Mouse (Mus musculus) embryonic facial prominence, embryonic 13.5 days (tissue): ENCODE data around the gene Eif5a. TPM values are rescaled to one million over a fixed set of nuclear protein-coding genes. Genes with fewer than 3 reads are reported as not detected.

Source experiments
- ATAC-seq: fragments of 200-750 bp; cut with Nextera tagmentation; 2 replicates; pipeline ENCODE4 v1.8.0; 2017; ENCODE audit warnings: low read depth; ENCODE audit not compliant: insufficient number of reproducible peaks, insufficient read depth, low FRiP score, low TSS enrichment
- H3K27ac ChIP-seq: fragments of 300-500 bp; sonication (generic); 2 replicates; pipeline ENCODE4 v1.5.1; 2015; ENCODE audit warnings: moderate library complexity, mild to moderate bottlenecking, inconsistent platforms
- H3K27me3 ChIP-seq: fragments of 300-500 bp; sonication (generic); 2 replicates; pipeline ENCODE4 v1.6.1; 2015; ENCODE audit warnings: mild to moderate bottlenecking, inconsistent platforms
- H3K36me3 ChIP-seq: fragments of 300-500 bp; sonication (generic); 2 replicates; pipeline ENCODE4 v1.6.1; 2015; ENCODE audit warnings: mild to moderate bottlenecking, inconsistent platforms
- H3K4me1 ChIP-seq: fragments of 300-500 bp; sonication (generic); 2 replicates; pipeline ENCODE4 v1.6.1; 2015; ENCODE audit warnings: inconsistent platforms
- H3K4me2 ChIP-seq: fragments of 300-500 bp; sonication (generic); 2 replicates; pipeline ENCODE4 v1.6.1; 2015; ENCODE audit warnings: moderate library complexity, mild to moderate bottlenecking, inconsistent platforms
- H3K4me3 ChIP-seq: fragments of 300-500 bp; sonication (generic); 2 replicates; pipeline ENCODE4 v1.5.1; 2015; ENCODE audit warnings: mild to moderate bottlenecking, inconsistent platforms
- H3K9ac ChIP-seq: fragments of 300-500 bp; sonication (generic); 2 replicates; pipeline ENCODE4 v1.6.1; 2015; ENCODE audit warnings: mild to moderate bottlenecking, inconsistent platforms
- H3K9me3 ChIP-seq: fragments of 300-500 bp; sonication (generic); 2 replicates; pipeline ENCODE4 v1.6.1; 2016; ENCODE audit warnings: inconsistent platforms
- WGBS: fragments of 180-500 bp; shearing (Covaris S2); methylation state at CpG from one replicate; pipeline ENCODE4 v1.1.7; 2015; ENCODE audit warnings: mixed read lengths; 5-methylcytosine and 5-hydroxymethylcytosine counted together
- polyA plus RNA-seq: library from polyadenylated mRNA; unstranded; fragments of >200 nt; fragmentation: Nextera tagmentation; extraction: Ambion mirVana; gene quantifications from 2 replicates; pipeline ENCODE4 v1.2.1, GENCODE M21; 2015

Gene Eif5a
- polyA plus RNA-seq, 1 experiment from 2014 or later: 1,689 TPM

DNA sequence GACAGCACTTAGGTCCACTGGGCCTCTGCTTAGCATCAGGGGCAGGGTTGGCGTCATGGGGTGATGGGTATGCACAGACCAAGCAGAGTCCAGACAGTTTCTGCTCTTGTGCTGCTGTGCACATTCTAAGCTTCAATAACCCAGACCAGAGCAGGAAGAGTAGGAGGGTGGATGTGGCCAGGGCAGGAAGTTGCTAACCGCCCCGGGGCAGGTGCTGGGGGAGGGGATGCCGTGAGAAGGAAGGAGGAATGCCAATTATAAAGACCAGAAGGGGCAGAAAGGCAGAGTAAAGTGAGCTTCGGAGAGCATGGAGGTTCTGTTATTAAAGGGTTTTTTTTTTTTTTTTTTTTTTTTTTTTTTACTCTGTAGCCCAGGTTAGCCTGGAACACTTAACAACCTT is 27.1 kb downstream of the Eif5a start:
- Histone ChIP-seq H3K27me3 (no peaks in the 10 kb centered on the region), H3K27ac (no peak overlapping the region), H3K9me3 (no peaks in the 10 kb centered on the region), H3K4me1 (peaks cover 12% of the 10 kb centered on the region), H3K4me3 (no peak overlapping the region), H3K36me3 (no peaks in the 10 kb centered on the region), H3K4me2 (no peak overlapping the region), H3K9ac (no peak overlapping the region)
- no peak for ATAC-seq
- WGBS: 62% methylated on average over 5 of the region's 5 CpGs

DNA sequence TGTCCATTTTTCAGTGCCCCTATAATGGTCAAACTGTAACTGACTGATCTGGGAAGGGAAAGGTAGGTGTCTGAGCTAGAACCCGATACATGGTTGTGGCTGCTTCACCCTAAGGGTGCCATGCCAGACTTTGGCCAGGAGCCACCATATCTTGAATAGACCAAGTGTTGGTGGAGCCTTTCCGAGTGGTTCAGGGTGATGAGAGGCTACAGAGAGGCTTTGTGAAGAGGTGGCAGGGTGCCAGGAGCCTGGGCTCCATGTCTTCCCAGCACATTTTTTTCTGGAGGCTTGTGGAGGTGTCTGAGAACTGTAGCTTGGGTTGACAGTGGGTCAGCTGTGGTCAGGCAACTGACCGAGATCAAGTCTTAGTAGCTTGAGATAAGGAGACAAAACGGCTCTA is 30.3 kb downstream of the Eif5a start:
- no peaks in the 10 kb centered on the region for H3K36me3 ChIP-seq
- no peaks in the 10 kb centered on the region for H3K27me3 ChIP-seq
- no peaks in the 10 kb centered on the region; the same call in 1 of the 2 replicates for H3K4me1 ChIP-seq
- no peaks in the 10 kb centered on the region for H3K9me3 ChIP-seq
- WGBS: 81% methylated on average over 4 of the region's 4 CpGs
- no peak for ATAC-seq
- no peak overlapping the region for H3K27ac ChIP-seq
- H3K9ac ChIP-seq: no peak overlapping the region
- H3K4me3 ChIP-seq: no peak overlapping the region
- H3K4me2 ChIP-seq: no peak overlapping the region

DNA sequence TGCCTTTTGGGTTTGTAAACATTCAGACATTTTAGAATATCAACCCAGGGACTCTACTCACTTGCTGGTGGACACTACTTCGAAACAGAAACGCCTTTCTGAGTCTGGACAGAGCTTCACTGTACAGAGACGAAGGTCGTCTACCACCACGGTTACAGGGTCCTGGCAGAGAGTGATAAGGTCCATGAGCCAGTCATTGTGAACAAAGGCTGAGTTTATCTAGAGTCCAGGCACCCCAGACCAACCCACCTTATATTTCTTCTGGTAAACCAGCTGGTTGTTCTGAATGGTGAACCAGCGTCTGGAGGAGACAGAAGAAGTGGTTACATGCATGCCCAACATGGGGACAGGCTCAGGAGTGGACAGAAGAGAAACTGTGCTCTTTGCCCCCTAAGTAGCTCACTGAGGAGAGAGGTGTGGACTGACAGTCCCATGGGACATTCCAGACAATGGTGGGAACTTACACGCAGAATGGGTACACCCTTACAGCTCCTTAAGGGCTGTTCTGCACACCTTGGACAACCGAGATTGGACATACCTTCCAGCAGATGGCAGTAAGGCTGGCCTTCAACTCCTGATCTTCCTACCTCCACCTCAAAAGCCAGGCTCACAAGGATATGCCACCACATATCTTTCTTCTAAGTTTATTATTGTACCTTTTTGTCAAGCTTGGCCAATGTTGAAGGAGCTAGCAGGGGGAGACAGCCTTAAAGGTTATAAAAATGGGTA is 34.7 kb downstream of the Eif5a start:
- no peak overlapping the region for H3K27ac ChIP-seq
- H3K36me3 ChIP-seq: no peaks in the 10 kb centered on the region
- H3K4me2 ChIP-seq: no peak overlapping the region
- no peaks in the 10 kb centered on the region for H3K27me3 ChIP-seq
- no peaks in the 10 kb centered on the region; the same call in none of the 2 replicates for H3K4me1 ChIP-seq
- no peaks in the 10 kb centered on the region for H3K9me3 ChIP-seq
- H3K4me3 ChIP-seq: no peak overlapping the region
- 71% methylated on average over 8 of the region's 8 CpGs for WGBS
- H3K9ac ChIP-seq: no peak overlapping the region
- ATAC-seq: no peak

DNA sequence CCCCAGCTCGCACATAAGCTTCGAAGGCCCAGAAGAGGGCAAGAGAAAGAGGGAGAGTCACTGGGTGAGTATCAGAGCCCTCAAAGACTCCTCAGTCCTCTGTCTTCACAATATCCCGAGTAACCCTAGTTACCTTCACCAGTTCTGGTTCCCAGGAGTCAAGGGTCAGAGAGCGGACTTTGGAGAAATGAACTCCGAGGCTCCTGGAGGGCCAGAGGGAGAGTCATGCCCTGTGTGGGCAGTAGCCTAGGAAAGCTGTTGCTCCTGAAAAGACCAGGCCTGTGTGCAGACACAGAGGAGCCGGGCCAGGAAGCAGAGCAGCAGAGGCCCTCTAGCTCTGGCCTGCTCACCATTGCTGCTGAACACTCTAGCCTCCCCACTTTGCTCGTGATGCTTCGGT is 37.1 kb downstream of the Eif5a start:
- Histone ChIP-seq H3K27ac (no peak overlapping the region), H3K4me1 (peaks cover 18% of the 10 kb centered on the region), H3K9ac (no peak overlapping the region), H3K4me3 (no peak overlapping the region), H3K4me2 (no peak overlapping the region), H3K27me3 (no peaks in the 10 kb centered on the region), H3K9me3 (no peaks in the 10 kb centered on the region), H3K36me3 (no peaks in the 10 kb centered on the region)
- ATAC-seq: no peak
- WGBS: 76% methylated on average over 8 of the region's 8 CpGs

DNA sequence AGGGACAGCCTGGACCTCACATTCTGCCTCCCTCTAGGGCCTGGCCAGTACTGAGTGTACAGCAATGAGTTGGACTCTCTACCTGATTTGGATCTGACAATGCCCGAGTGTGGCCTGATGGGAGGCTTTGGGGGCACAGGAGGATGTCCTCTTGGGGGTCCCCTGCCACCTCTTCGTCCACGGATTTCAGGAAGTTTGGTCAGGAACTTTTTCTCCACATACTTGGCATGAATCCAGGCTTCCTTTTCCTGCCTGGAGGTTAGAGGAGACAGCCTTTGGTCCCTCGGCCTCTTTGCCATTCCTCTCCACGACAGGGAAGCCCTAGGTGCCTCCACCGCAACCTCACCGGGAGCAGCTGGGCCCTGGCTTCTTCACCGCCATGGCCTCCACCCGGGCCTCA is 37.5 kb downstream of the Eif5a start:
- peaks cover 23% of the 10 kb centered on the region for H3K4me1 ChIP-seq
- H3K9ac ChIP-seq: no peak overlapping the region
- H3K36me3 ChIP-seq: no peaks in the 10 kb centered on the region
- no peaks in the 10 kb centered on the region for H3K27me3 ChIP-seq
- H3K4me3 ChIP-seq: no peak overlapping the region
- WGBS: 86% methylated on average over 9 of the region's 9 CpGs
- H3K9me3 ChIP-seq: no peaks in the 10 kb centered on the region
- H3K4me2 ChIP-seq: no peak overlapping the region
- no peak for ATAC-seq
- H3K27ac ChIP-seq: no peak overlapping the region

DNA sequence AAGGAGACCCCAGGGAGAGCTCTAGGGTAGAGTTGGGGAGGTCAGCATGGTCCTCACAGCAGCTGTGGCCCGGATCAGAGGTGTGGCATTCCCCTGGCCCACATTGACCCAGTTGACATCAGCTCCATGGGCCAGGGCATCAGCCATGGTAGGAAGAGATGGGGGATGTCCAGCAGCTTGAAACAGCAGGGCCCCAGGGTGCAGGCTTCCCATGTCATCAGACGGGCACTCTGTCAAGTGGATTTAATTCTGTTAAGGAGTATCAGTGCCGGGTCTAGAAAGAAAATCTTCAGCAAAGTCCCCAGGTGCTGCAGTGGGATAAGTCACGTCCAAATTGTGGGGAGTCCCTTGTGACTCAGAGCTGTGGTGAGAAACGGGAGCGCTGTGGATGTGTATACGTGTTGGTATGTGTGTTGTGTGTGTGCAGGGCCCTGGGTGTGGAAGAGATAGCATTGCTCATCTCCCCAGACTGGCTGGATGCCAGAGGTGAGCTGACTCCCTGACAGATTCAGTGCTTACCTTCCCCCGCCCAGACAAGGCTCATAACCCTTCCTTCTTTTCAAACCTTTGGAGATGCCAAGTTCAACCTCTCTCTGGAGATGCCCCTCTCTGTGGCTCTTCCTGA is 38.1 kb downstream of the Eif5a start:
- H3K9ac ChIP-seq: no peak overlapping the region
- H3K27me3 ChIP-seq: no peaks in the 10 kb centered on the region
- H3K27ac ChIP-seq: no peak overlapping the region
- WGBS: 82% methylated on average over 8 of the region's 8 CpGs
- no peak overlapping the region for H3K4me3 ChIP-seq
- no peaks in the 10 kb centered on the region for H3K36me3 ChIP-seq
- peaks cover 29% of the 10 kb centered on the region for H3K4me1 ChIP-seq
- ATAC-seq: no peak
- no peaks in the 10 kb centered on the region for H3K9me3 ChIP-seq
- H3K4me2 ChIP-seq: no peak overlapping the region

DNA sequence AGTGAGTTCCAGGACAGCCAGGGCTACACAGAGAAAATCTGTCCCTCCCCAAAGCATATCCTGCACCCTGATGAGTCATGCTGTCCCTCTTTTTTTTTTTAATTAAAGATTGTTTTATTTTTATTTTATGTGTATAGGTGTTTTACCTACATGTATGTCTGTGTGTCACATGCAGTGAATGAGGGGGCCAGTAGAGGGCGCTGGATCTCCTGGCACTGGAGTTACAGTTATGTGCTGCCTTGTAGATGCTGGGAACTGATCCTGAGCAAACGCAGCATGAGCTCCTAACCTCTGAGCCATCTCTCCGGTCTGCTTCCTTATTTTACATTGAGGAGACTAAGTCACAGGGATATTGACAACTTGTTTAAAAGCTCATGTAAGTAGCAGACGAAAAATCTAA is 38.7 kb downstream of the Eif5a start:
- Histone ChIP-seq H3K4me3 (no peak overlapping the region), H3K27me3 (no peaks in the 10 kb centered on the region), H3K27ac (no peak overlapping the region), H3K4me2 (no peak overlapping the region), H3K36me3 (no peaks in the 10 kb centered on the region), H3K9ac (no peak overlapping the region), H3K4me1 (peaks cover 33% of the 10 kb centered on the region), H3K9me3 (no peaks in the 10 kb centered on the region)
- ATAC-seq: no peak
- WGBS: 64% methylated on average over 4 of the region's 4 CpGs

DNA sequence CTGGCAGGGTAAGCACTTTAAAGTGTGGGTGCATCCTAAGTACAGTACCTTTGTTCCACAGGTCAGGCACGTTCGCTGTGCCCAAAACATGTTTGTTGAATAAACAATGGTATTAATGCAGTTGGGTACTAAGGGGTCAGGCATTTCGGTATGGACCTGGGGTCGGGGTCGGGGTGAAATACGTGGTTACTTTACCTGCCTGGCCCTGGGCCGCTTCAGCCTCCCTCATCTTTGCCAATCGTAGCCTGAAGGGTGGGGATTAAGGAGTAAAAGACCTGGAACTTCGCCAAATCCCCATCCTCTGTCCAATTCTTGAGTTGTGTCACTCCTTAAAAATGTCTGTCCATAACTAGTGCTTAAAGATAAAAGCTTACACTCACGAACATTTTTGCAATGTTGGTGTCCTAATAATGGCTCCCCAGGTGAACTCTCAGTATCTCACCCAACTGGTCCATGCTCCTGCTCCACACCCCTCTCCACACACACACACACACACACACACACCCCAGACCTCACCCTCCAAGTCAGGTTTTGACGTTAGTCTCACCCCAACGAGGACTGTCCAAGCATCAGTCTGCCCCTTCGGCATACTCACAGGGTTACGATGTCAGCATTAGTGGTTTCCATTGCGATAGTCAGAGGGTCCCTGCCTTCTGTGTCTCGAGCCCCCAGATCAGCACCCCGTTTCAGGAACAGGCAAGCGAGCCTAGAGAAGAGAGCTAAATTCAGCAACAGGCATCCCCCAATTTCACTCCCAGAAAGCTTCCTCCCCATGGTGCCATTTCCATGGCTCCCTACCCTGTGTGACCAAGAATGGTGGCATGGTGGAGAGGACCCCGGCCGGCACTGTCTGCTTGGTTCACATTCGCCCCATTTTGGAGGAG is 39.7 kb downstream of the Eif5a start:
- ATAC-seq: no peak
- Histone ChIP-seq H3K4me2 (peak overlapping the region; percentile 88), H3K4me3 (peak overlapping the region; percentile 56), H3K9ac (peak overlapping the region; percentile 77), H3K9me3 (no peaks in the 10 kb centered on the region), H3K27ac (peak overlapping the region; percentile 93), H3K4me1 (peaks cover 43% of the 10 kb centered on the region), H3K27me3 (no peaks in the 10 kb centered on the region), H3K36me3 (no peaks in the 10 kb centered on the region)
- WGBS: 57% methylated on average over 21 of the region's 21 CpGs

DNA sequence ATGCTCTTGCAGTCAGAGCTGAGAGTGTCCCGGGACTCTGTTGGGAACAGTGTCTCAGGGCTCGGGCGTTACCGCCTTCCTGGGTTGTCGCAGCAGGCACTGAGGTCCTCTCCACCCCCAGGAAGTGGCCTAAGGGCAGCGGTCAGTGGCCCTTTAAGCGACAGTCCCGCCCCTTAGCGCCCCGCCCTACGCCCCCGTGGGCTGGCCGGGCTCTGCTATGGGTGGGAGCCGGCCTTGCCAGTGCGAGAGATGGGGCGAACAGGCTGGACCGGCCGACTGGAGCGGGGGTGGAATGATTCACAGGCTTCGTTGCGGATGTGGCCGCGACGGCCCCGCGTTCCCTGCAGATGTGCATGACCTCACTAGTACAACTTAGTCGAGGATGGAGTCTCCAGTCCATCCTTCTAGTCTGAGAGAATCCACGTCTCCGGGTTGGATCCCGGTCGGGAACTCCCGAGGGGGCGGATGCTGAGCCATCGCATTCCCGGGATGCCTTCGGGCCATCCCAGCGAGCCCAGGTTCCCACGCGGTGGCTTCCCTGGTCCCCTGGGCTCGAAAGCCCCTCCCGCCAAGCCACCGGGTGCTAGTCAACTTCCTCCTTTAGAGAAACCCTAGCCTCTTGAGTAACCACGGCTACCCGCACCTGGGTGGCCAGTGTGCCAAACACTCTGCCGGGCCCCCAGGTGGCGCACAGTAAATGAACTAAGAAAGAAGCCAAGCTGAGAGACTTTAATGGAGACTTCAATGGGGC is 40.7 kb downstream of the Eif5a start, which contains the start of gene Kctd11:
Gene Kctd11 (minus strand): TSS at position 554 of the 751 bp plus-strand sequence.
- Histone ChIP-seq H3K9ac (peak within 1 kb of the TSS; percentile 77), H3K36me3 (no peaks in the 10 kb centered on the region), H3K4me3 (peak within 1 kb of the TSS; percentile 56), H3K27me3 (no peaks in the 10 kb centered on the region), H3K9me3 (no peaks in the 10 kb centered on the region), H3K4me2 (peak within 1 kb of the TSS; percentile 88), H3K27ac (peak within 1 kb of the TSS; percentile 93), H3K4me1 (peaks cover 53% of the 10 kb centered on the region)
- peak; percentile 61 for ATAC-seq
- WGBS: under 1% methylated on average over 46 of the region's 46 CpGs

DNA sequence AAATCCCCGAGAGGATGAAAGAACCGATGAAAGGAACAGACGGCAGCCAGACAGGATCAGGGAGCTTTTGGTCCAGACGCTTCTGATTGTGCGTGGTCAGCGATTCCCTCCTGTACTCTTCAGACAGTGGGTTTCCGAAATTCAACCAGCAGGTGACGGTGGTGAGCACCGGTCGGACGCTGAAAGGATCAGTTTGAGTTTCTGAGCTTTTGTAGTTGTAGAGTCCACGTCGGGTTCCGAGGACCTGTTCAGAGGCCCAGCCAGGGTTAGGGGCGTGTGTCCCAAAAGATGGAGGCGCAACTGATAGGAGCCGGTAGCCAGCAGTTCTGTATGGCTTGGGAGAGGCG is 41.3 kb downstream of the Eif5a start:
- H3K9ac ChIP-seq: peak overlapping the region; percentile 77
- H3K4me1 ChIP-seq: peaks cover 58% of the 10 kb centered on the region
- H3K27ac ChIP-seq: peak overlapping the region; percentile 93
- H3K27me3 ChIP-seq: no peaks in the 10 kb centered on the region
- H3K36me3 ChIP-seq: no peaks in the 10 kb centered on the region
- H3K9me3 ChIP-seq: no peaks in the 10 kb centered on the region
- ATAC-seq: 0 out of 2 replicates have a peak, but pooled peaks have one; percentile 0
- H3K4me2 ChIP-seq: peak overlapping the region; percentile 88
- H3K4me3 ChIP-seq: peak overlapping the region; percentile 56
- under 1% methylated on average over 18 of the region's 18 CpGs for WGBS

DNA sequence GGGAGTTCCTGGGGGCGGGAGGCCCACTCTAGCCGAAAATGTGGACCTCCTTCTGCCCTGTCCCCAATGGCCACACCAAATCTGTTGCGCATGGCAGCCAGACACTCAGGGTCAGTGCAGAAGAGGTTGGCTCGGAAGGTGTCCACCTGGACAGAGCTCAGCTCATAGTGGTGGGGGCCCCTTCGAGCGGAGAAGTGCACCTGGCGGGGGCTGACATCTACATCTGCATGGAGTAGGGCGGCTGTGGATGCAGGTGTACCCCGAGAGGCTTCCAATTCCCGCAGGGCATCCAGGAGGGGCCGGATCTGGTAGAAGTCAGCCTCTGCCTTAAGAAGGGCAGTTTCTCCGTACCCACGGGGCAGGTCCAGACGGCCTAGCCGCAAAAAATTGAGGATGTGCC is 42.0 kb downstream of the Eif5a start:
- peak overlapping the region; percentile 88 for H3K4me2 ChIP-seq
- WGBS: 49% methylated on average over 15 of the region's 15 CpGs
- peaks cover 62% of the 10 kb centered on the region for H3K4me1 ChIP-seq

More for the DNA sequence above, 42.0 kb downstream of the Eif5a start:
- Histone ChIP-seq H3K4me3 (peak overlapping the region; percentile 56), H3K27ac (peak overlapping the region; percentile 93; the same call in 1 of the 2 replicates), H3K9me3 (no peaks in the 10 kb centered on the region), H3K9ac (peak overlapping the region; percentile 77), H3K27me3 (no peaks in the 10 kb centered on the region), H3K36me3 (no peaks in the 10 kb centered on the region)
- no peak for ATAC-seq
